Mouse (Mus musculus) embryonic fibroblast, embryonic 13.5 days (primary cell): ENCODE results near the gene Adtrp.

Source experiments
- CTCF ChIP-seq: IDR thresholded peaks from 2 replicates; pipeline ENCODE4 v1.5.1; 2011; ENCODE audit warnings: mild to moderate bottlenecking, control low read depth, low read length, moderate library complexity, borderline replicate concordance; ENCODE audit not compliant: insufficient read depth
- POLR2A ChIP-seq: IDR thresholded peaks from 2 replicates; pipeline ENCODE4 v1.6.1; 2011; ENCODE audit warnings: low read depth, mild to moderate bottlenecking, control low read depth, low read length, moderate library complexity

- TF ChIP-seq CTCF = no peak
- TF ChIP-seq POLR2A = no peak
Observed at GRCm38 (mm10) chr13:41760484-41760883, 87.0 kb downstream of the Adtrp start.
